Mouse (Mus musculus) right cerebral cortex, adult 18-20 months (tissue): ENCODE data around the gene Crim1.
"Not testable (repeated sequence)": the region's sequence is repeated elsewhere in the genome, so short reads cannot be mapped to it uniquely, and the experiment has no call there.

Experiments
- DNase-seq: peaks from one replicate; pipeline ENCODE4 v3.0.0; 2022; ENCODE audit warnings: mixed read lengths

The Crim1 gene

DNA sequence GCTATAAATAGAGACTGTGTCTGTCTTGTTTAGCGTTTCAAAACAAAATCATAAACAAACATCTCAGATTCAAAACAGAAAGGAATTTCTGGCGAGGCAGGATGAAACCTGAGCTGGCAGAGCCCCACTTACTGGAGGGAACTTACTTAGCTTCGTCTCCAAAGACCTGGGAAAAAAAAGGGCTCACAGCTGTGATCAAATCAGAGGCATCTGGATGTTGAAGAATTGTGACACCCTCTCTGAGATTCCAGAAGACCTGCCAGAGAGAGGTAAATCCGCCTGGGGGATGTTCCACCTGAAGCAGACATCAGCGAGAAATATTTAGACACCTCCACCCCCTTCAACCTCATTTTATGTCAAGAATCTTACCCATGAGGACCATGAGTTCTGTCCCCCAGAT lies 11.8 kb downstream of the Crim1 start:
- no peak for DNase-seq

DNA sequence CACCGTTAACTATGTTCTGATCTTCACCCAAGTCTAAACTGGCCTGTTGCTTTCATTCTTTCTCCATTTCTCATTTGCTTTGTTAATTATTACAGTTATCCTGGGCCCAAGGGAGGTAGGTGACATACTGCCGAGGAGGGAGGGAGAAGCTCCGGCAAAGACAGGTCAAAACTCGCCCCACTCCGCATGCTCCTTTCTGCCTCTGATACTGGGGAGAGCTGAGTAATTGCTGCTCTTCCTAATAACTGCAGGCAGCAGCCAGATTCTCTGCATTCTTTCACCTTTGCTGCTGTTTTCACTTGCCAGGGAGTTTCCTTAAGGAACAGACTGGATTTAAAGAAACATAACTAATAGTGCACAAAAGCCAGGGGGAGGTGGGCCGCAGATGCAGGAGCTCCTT lies 13.1 kb downstream of the Crim1 start:
- no peak for DNase-seq

DNA sequence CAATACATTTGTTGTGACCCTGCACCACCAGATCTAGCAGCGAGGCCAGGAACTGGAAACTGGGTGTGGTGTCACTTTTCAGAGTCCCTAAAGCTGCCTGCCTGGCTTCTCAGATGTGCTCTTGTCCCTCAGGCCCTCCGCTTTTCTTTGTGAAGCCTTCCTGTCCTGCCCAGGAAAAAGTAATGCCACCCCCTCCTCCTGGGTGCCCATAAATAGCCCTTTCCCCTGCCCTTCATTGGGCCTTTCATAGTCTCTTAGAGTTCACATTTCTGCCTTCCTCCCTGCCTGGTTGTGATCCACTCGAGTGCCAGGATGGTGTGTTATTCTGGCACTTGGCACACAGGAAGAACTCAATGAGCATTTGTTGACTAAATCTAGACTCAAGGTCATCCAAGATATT lies 16.5 kb downstream of the Crim1 start:
- no peak for DNase-seq

DNA sequence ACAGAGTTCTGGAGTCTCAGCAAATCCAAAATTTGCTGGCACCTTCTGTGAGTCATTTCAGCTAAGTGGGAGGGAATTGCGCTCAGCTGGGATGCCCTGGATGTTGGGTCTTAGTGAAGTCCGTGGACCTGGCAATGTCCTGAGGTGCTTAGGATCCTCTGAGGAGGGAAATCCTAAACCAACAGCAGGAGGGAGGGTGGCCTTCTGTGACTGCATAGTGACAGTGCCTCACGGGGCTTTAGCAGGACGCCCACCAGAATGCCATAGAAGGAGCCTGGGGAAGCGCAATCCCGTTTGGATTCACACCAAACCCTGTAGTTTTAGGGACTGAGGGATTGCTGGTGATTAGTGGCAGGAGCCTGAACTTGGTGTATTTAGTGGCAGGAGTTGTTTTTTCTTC lies 17.4 kb downstream of the Crim1 start:
- DNase-seq: no peak

DNA sequence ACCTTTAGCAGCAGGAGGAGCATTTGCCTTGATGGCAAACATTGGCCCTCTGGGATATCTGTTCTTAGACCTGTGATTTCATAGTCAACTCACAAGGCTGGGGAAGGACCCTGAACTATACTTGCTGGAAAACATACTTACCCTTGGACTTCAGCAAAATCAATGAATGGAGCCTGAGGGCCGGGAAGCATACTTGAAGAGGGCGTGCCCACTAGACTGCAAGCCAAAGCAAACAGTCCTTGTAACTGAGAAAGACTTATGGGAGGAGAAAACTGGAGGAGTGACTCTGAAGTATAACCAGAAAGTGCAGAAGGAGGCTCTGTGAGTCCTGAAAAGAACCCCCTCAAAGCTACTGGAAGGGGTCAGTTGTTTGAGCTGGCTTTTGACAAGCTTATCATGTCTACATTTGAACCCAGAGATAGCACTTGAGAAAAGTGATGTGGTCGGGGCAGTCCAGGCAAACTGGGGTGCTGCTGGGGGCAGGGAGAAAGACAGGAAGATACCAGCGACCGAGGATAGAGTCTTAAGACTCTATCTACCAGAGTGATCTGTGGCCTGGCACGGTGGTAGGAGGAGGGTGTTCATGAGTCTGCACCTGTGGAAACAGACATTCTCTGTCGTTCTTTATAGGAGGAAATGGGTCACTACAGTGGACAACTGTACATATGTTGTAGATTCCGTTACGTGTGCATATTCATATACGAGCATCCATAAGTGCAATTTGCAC lies 18.6 kb downstream of the Crim1 start:
- DNase-seq: no peak

DNA sequence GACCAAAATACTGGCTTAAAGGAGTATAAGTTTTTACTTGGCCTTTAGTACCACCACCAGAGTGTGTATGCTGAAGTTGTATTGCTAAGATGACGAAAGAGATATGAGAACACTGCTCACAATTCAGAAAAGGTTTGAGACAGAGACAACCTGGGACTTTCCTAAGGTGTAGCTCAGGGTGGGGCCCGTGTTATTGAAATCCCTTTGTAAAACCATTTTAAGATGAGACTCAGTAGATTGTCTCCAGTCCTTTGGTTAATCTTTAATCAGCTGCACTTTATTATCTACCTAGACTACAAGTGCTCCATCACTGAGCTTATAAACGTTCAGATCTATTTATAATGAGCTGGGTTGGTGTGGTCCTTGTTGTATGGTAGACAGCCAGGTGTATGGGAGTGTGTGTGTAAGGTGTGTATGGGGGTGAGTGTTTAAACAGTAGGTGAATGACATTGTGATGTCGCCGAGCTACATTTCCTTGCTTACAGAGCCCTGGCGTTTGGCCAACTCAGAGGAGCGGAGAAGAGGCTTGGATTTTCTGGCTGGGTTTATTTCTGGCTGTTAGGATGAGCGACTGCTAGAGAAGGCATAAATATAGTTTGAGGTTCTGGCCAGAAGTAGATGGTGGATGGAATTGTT lies 21.1 kb downstream of the Crim1 start:
- DNase-seq: no peak

DNA sequence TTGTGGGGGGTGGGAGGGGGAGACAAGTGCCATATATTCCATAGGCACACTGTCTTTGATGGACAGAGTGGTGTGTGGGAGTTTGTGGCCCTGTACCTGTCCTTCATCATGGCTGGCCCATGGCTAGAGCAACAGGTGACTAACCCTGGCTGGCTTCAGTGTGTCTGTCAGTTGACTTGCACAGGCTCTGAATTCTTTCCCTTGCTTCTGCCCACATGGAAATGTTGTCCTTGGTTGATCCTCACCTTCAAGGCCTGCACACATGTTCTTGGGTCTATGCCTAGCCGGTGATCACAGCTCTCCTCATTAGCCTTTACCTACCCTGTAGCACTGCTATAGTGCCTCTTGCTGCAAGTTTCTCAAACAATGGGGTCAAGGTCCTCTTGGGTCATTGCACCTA lies 21.8 kb downstream of the Crim1 start:
- DNase-seq: no peak

DNA sequence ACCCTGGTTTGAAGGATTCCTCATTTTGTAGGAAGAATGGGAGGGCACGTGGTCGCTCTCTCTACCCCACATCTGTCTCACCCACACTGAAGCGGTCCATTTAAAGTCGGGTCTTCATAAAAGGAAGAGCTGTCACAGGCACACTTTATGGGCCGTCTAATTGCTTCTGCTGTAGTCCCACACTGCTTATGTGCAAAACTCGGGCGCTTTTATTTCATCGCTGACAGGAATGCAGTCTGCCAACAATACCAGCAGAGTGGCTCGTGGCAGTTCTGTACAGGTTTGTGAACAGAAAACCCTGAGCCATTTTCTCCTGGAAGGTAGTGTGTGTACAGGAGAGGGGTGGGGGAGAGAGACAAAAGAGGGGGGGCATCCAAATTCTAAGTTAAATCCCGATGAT lies 23.9 kb downstream of the Crim1 start:
- no peak for DNase-seq

DNA sequence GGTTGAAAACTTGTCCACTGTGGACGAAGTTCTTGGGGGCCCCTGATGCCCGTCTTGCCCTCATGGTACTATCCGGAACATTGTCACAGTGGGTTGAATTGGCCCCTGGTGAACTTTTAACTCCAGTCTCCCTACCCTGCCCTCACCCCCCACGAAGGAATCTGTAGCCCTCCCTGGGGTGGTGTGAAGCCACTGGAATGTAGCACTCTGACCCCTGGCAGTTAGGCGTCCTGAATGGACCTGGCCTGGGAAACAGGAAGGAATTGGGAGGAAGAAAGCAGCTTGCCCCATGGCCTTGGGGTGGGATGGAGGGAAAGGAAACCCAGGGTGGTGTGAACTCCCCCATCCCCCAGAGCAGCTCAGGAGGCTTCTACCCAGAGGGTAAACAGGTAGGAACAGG lies 25.5 kb downstream of the Crim1 start:
- no peak for DNase-seq

DNA sequence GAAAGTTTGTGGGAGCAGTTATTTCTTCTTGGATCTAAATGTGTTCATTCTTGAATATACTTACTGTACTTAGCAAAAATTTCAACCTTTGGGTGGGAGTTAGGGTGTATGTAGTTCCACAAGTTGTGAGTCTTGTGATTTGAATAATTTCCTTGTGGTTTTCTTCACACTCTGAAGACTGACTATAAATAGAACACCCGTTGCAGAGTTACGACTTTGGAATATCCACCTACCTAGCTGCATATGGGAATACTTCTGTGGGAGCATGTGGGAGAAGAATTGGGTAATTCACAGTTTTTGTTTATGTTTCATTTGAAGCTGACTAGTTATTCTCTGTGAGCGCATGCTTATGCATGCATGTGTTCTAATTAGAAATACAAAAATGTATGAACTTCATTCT lies 27.2 kb downstream of the Crim1 start:
- no peak for DNase-seq

DNA sequence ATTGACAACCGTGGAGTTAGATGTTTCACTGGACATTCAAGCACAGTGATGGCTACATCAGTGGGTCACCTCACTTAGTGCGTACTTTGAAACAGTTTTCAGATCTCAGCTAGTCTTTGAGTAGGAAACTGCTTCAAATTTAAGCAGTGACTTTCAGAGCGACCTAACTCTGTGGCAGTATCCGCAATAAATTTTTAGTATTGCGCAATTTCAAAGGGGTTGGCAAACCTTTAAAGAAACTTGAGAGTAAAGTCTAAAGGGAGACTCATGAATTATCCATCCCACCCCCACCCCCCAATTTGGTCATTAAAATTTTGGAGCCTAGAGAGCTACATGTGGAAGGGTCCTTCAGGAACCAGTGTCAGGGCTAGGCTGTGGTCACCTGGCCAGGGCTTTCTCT lies 31.5 kb downstream of the Crim1 start:
- DNase-seq: no peak

DNA sequence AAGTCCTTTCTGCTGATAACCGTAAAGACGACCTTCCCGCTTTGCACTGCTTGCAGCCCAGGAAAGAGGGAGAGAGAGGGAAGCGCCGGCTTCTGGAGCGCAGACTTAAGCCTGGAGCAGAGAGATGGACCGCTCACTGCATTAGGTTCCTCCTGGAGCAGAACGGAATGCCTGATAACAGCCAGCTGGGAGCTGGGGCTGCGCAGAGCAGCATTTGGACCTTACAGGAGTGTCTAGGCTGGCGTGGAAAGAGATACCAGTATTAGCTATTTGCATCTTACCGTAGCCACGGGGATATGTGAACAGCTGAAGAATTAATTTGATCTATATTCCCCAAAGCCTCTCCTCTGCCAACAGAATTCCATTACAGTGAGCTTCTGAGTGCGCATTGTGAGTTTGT lies 32.7 kb downstream of the Crim1 start:
- no peak for DNase-seq

DNA sequence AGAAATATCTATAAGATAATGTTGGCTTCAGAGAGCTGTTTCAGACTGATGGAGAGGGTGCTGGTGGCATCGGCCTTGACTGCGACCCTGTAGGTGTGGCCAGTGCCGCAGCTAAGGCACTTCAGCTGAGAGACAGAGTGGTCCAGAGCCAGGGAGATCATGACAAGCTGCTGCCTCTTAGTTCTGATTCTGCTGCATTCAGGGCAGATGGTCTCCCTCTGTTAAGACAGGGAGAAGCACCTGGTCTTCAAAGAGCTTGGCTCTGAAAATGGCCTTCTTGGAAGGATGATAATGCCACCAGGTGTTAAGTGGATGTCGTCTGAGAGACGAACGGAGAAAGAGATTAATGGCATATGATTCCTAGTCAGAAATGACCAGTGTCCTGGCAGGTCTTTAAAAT lies 33.8 kb downstream of the Crim1 start:
- no peak for DNase-seq

DNA sequence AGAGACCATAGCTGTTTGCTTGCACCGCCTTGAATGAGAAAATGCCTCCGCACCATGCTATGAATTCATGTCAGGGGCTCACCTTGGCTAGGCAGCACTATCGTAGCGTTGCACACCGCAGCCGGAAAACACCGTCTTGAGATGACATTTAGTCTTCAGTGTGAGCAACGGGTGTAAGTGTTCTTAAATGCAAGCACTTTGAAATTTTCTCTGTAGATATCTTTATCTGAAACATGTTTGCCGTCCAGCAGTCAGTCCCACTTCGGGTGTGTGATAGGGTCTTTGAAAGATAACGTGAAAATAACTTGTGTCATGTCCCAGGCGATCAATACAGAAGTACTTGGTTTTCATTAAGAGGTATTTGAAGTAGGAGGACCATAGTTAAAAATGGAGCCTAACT lies 36.1 kb downstream of the Crim1 start:
- no peak for DNase-seq

DNA sequence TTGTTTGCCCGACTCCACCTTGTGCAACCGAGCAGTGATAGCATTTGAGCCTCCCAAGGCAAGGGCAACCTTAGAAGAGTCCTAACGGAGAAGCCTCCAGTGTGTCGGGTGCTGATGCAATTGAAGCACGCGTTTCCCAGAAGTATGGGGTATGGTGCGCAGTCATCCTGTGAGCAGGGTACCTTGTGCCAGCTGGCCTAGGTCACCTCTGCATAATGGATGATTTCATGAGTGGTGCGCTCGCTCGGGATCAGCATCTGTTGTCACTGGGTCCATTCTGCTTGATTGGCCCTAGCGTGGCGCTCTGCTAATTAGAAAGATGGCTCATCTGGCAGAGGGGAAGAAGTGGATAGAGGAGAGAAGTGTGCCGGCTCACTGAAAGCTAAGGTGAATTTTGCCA lies 37.9 kb downstream of the Crim1 start:
- no peak for DNase-seq

DNA sequence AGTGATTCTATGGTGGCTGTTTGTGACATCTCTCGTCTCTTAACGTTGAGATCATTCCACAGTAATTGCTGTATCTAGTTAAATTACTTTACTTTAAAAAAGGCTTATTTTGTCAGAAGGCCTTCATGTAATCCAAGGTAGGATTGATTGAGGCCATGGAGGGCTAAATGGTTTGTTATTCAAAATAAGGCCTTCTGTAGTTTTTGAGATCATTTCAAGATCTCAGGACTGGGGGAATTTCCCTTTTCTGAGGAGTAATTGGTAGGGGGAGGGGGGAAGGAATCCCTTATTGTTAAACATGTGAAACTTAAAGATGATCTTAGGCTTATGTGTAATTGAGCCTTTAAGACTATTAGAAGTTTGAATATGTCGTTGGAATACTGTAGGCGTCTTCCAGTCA lies 40.1 kb downstream of the Crim1 start:
- DNase-seq: no peak

DNA sequence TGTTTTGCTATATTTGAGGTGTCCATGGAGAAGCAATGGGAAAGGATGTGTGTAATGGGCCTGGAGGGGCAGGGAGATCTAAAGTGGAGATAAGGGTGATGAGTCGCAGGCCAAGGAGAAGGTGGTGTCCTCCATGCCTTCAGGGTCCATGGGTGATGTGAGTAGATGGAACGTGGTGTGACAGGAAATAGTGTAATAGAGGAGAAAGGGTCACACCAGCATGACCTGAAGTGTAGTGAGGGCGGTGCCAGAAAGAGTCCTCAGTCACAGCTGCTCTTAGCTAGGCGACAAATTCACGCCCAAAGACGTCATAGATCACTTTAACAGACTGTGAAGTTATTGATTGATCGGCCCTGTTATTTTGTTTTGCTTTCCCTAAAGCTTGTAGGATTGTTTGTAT lies 41.2 kb downstream of the Crim1 start:
- no peak for DNase-seq

DNA sequence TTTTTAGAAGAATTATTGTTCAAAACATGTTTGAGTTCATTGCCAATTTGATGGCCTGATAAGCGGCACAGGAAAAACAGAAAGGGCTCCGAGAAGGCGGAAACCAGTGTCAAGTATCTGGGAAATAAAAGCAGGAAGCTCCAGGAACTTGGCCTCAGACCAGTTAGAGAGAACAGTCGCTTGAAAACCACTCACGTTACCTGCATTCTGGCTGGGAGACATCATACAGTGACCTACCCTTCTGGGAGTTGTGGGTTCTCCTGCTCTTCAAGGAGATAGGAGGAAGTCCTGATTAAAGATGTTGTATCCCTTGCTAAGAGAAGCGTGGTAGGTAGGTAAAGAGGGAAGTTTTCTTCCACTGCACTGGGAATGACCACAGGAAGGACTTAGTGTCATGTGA lies 44.7 kb downstream of the Crim1 start:
- DNase-seq: no peak

DNA sequence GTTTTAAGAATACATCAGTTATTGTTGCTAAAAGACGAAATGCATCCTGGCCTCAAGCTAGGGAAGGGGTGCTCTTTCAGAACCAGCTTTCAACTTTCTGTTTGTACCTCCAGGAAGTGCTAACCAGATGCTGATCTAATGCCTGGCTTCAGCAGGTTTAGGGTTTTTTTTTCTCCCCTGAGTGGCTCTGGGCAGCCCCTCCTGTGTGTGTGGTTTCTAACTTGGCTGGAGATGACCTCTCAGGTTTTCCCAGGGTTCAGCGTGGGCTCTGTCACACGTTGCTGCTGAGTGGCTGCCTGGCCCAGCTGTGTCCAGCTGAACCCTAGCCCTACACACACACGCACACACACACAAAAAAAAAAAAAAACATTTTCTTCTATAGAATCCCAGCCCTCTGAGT lies 45.4 kb downstream of the Crim1 start:
- no peak for DNase-seq

DNA sequence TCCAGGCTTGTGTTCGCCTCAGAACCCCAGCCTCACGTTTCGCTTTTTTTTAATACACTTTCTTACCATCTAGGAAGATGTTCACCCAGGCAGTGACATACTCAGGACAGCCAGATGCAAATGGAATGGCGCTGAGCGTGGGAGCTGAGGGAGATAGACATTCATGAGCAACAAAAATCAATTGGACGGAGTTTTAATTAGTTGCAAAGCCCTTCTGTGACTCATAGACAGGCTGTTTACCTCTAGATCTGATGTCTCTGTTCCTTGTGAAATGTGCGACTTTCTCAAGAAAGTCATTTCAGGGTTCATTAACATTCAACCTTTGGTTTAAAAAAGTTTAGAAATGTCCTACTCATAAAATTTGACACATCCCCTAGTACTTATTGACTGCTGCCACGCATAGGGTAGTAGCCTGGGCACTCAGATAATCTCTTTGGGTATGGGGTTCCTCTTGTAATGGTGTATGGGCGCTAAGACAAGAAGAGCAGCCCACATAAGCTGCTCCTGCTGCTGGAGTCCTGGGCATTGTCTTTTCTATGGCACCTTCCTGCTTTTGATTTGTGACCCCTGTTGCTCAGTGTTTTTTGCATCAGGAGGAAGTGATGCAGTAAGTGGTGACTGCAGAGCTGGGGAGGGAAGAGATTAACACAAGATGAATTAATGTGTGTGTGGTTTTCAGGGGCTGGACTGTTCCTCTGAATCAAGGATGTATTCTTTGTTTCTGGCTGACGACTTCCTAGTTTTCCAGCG lies 46.8 kb downstream of the Crim1 start:
- DNase-seq: no peak

DNA sequence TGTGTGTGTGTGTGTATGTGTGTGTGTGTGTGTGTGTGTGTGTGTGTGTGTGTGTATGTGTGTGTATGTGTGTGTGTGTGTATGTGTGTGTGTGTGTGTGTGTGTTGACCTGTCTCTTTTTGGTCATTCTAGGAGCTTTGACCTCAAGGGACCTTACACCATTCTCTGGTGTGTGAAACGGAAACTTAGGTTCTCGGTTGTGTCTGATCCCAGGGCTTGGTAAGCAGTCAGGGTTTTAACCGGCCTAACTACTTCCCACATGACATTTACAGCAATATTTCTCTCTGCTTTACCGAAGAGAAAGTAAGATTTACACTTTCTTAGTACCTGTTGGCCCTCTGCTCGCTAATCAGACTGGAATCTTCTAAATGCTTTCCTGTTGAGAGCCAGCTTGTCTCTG lies 48.1 kb downstream of the Crim1 start:
- DNase-seq: no peak

DNA sequence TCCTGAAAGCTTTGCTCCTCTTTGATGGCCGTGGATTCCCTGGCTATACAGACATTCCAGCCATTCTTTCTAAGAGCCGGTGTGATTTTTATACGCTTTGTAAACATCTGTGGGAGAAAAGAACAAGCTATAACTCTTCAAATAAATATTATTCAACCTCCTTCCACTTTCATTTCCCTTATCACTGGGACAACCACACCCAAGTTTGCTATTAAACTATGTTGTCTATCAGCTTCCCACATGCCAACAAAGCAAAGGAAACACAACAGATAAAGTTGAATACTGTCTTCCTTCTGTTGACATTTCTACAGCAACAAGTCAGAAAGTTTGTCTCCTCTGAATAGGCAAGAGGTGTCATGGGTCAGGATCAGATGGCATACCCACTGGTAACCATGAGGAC lies 48.9 kb downstream of the Crim1 start:
- DNase-seq: no peak

DNA sequence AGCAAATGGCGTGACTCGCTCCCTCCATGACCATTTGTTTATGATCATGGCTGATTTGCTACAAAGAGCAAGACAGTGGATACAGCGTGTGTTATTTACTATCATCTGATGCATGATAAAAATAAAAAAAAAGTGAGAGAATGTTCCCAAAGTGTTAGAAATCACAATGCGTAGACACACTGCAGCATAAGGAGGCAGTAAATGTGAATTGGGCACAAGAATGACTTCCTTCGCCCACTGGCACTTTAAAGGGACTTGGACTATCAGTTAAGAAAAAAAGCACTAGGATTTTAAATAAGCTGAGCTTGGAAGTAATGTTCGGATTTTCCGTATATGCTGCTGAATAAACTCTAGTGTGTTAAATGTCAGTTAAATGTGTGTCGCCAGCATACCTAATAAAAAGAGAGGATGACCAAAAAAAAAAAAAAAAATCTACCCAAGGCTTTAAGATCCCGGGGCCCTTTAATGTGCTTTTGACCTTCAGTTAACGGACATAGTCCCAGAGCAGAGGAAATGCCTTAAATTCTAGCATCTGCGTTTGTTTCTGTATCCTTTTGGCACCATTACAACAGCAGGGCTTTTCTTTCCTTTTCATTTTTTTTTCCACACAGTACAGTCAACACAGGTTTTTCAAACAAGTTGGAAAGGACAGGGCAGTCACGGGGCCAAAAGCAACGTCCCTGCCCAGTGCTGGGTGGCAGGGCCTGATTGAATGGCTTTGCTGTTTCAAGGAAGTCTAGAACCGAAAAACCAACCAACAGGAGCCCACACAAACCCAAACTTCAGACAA lies 50.3 kb downstream of the Crim1 start:
- no peak for DNase-seq

DNA sequence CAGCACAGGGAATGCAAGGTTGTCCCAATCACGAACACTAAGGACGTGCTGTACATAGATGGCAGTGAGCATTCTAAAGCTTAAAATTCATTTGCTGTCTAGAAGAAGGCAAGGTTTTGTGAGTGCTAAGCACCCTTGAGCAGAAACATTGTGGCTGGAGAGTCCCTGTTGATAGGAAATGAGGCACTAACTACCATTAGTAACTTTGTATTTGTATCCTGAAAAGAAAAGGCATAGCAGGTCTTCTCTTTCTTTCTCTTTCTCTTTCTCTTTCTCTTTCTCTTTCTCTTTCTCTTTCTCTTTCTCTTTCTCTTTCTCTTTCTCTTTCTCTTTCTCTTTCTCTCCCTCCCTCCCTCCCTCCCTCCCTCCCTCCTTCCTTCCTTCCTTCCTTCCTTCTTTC lies 53.5 kb downstream of the Crim1 start:
- not testable (repeated sequence) for DNase-seq
